In the genomic region with DNA sequence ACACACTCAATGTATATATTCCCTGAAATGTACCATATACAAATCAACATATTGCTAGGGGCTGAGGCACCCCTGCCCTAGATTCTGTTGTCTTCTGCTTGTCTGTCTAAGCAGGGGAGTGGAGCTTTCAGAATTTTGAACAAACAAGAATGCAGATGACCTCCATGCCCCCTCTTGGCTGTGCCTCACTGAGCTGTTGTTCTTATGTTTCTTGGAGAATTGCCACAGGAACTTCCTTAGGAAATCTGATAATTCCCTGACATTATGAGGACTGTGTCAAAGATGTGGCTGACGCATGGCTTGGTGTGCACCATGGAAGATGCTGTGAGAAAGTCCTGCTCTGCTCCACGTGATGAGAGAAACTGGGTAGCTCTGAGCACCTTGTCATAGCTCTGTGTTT, we compare ENCODE assay signal across 19 mouse cellular contexts. TPM values are rescaled to one million over a fixed set of nuclear protein-coding genes. Genes with fewer than 3 reads are reported as not detected.
DNase-seq lines count a peak whose midpoint lies in the region; ATAC-seq and TF ChIP-seq lines count a peak whose summit lies in the region.
"Had no signal": no experiment of that assay in that cellular context is flagged by ENCODE, and none has a peak within 500 bp of the region (broad histone marks: within the 10 kb centered on the region; RNA-seq: fewer than 3 reads in every experiment).

No protein-coding gene starts in this region.

- no peaks in the 10 kb centered on the region for H3K27me3 ChIP-seq in heart, embryonic 12.5 days (replicated peaks)
- no peaks in the 10 kb centered on the region for H3K27me3 ChIP-seq in kidney, postnatal 0 days (ENCODE audit: insufficient read depth, low read length)
- H3K27me3 ChIP-seq in forebrain, postnatal 0 days (ENCODE audit: insufficient read depth, low read length): no peaks in the 10 kb centered on the region
- H3K27me3 ChIP-seq: embryonic facial prominence, embryonic 13.5 days; limb, embryonic 13.5 days; neural tube, embryonic 12.5 days had no signal

- DNase-seq in heart, postnatal 25 days (ENCODE audit: low spot score): no peak
- DNase-seq in kidney, adult 11 months: peak; percentile 26
- DNase-seq in kidney, postnatal 0 days (ENCODE audit: low spot score): peak; percentile 64
- DNase-seq in lung, postnatal 14 days: peak; percentile 27
- DNase-seq in urinary bladder, postnatal 36 days (ENCODE audit: low spot score in 2 of 2): no peak
- DNase-seq in forebrain, postnatal 0 days: no peak
- DNase-seq: cerebellum, adult 9-11 months; gastrocnemius, adult 2 months; layer of hippocampus, postnatal 36 days; midbrain, embryonic 14.5 days had no signal

- ATAC-seq in heart, embryonic 12.5 days (ENCODE audit: insufficient number of reproducible peaks, low FRiP score): peak; percentile 77
- no peak for ATAC-seq in kidney, postnatal 0 days (replicated peaks; ENCODE audit: low FRiP score, low read depth)
- no peak for ATAC-seq in forebrain, postnatal 0 days
- no peak for ATAC-seq in CD4-positive, CD25-positive, alpha-beta regulatory T cell, adult 4 months
- ATAC-seq: forebrain, embryonic 14.5 days had no signal

- intact Hi-C loops in heart, postnatal 25 days (cut with DNase I): no loop called here

- H3K36me3 ChIP-seq in heart, embryonic 12.5 days: no peaks in the 10 kb centered on the region
- H3K36me3 ChIP-seq in kidney, postnatal 0 days (ENCODE audit: insufficient read depth, low read length): no peaks in the 10 kb centered on the region
- no peaks in the 10 kb centered on the region for H3K36me3 ChIP-seq in forebrain, postnatal 0 days (ENCODE audit: insufficient read depth)
- H3K36me3 ChIP-seq: embryonic facial prominence, embryonic 13.5 days; limb, embryonic 13.5 days; neural tube, embryonic 12.5 days had no signal

- no peak overlapping the region for H3K4me3 ChIP-seq in heart, embryonic 12.5 days
- H3K4me3 ChIP-seq in kidney, postnatal 0 days (replicated peaks; ENCODE audit: low read depth, low read length): no peak overlapping the region
- H3K4me3 ChIP-seq in forebrain, postnatal 0 days (ENCODE audit: low read depth, low read length): no peak overlapping the region
- H3K4me3 ChIP-seq: embryonic facial prominence, embryonic 13.5 days; gastrocnemius, adult 2 months; limb, embryonic 13.5 days; neural tube, embryonic 12.5 days had no signal

- 50% methylated on average over 2 of the region's 2 CpGs for WGBS in heart, embryonic 12.5 days
- 27% methylated on average over 2 of the region's 2 CpGs for WGBS in kidney, postnatal 0 days
- WGBS in forebrain, postnatal 0 days: 76% methylated on average over 2 of the region's 2 CpGs

- H3K27ac ChIP-seq in heart, embryonic 12.5 days (ENCODE audit: poor library complexity, severe bottlenecking): no peak overlapping the region
- no peak overlapping the region for H3K27ac ChIP-seq in kidney, postnatal 0 days
- no peak overlapping the region for H3K27ac ChIP-seq in forebrain, postnatal 0 days (ENCODE audit: low read depth, low read length)
- H3K27ac ChIP-seq: embryonic facial prominence, embryonic 13.5 days; gastrocnemius, adult 2 months; limb, embryonic 13.5 days; macrophage; neural tube, embryonic 12.5 days had no signal

- no peak for TF ChIP-seq CTCF in kidney, postnatal 0 days (IDR thresholded peaks at IDR 0.05; ENCODE audit: low read depth)
- no peak for TF ChIP-seq CTCF in forebrain, postnatal 0 days (IDR thresholded peaks at IDR 0.05; ENCODE audit: low read depth)

- H3K4me2 ChIP-seq in heart, embryonic 12.5 days: no peak overlapping the region
- H3K4me2 ChIP-seq in kidney, postnatal 0 days (ENCODE audit: low read length): no peak overlapping the region
- no peak overlapping the region for H3K4me2 ChIP-seq in forebrain, postnatal 0 days (ENCODE audit: low read depth)
- H3K4me2 ChIP-seq: embryonic facial prominence, embryonic 13.5 days; limb, embryonic 13.5 days; neural tube, embryonic 12.5 days had no signal

- H3K4me1 ChIP-seq in heart, embryonic 12.5 days (replicated peaks): no peaks in the 10 kb centered on the region
- H3K4me1 ChIP-seq in kidney, postnatal 0 days (replicated peaks; ENCODE audit: insufficient read depth, low read length): no peaks in the 10 kb centered on the region
- no peaks in the 10 kb centered on the region for H3K4me1 ChIP-seq in forebrain, postnatal 0 days (ENCODE audit: insufficient read depth)
- H3K4me1 ChIP-seq: limb, embryonic 13.5 days; neural tube, embryonic 12.5 days had no signal

- no peak overlapping the region for H3K9ac ChIP-seq in heart, embryonic 12.5 days
- no peak overlapping the region for H3K9ac ChIP-seq in kidney, postnatal 0 days (ENCODE audit: low read depth, low read length)
- H3K9ac ChIP-seq in forebrain, postnatal 0 days: no peak overlapping the region
- H3K9ac ChIP-seq: embryonic facial prominence, embryonic 13.5 days; limb, embryonic 13.5 days; neural tube, embryonic 12.5 days had no signal

- 0 out of 2 replicates have a peak, but pooled peaks cover 2% of the 10 kb centered on the region for H3K9me3 ChIP-seq in heart, embryonic 12.5 days (replicated peaks)
- no peaks in the 10 kb centered on the region for H3K9me3 ChIP-seq in kidney, postnatal 0 days (replicated peaks; ENCODE audit: low read length)
- H3K9me3 ChIP-seq in forebrain, postnatal 0 days (ENCODE audit: low read length): no peaks in the 10 kb centered on the region
- H3K9me3 ChIP-seq: embryonic facial prominence, embryonic 13.5 days; limb, embryonic 13.5 days; neural tube, embryonic 12.5 days had no signal

RNA-seq across cellular contexts. Expression of a gene that starts 57.0 kb away (rescaled TPM):
- polyA plus RNA-seq in heart, embryonic 12.5 days (2016; fragmentation: Nextera tagmentation; extraction: Ambion mirVana): not detected in 2 replicates
- not detected for total RNA-seq in heart, postnatal 25 days (2021)
- not detected in 2 replicates for polyA plus RNA-seq in kidney, postnatal 0 days (2015; fragmentation: Nextera tagmentation; extraction: Ambion mirVana)
- total RNA-seq in forebrain, postnatal 0 days (2014; rRNA removed): not detected in 2 replicates
- polyA plus RNA-seq in forebrain, postnatal 0 days (2015; fragmentation: Nextera tagmentation; extraction: Ambion mirVana): not detected in 2 replicates
- not detected for polyA plus RNA-seq in CD4-positive, CD25-positive, alpha-beta regulatory T cell, adult 4 months (2017; shearing (Covaris generic))
- total RNA-seq: gastrocnemius, adult 2 months; heart, postnatal 10 days; layer of hippocampus, postnatal 36 days had no signal
- polyA plus RNA-seq: embryonic facial prominence, embryonic 13.5 days; forebrain, embryonic 14.5 days; intestine, embryonic 14.5 days; limb, embryonic 13.5 days; macrophage; midbrain, embryonic 14.5 days; neural tube, embryonic 12.5 days had no signal

Comparison
In these comparisons a context has a peak if more than half of its experiments do, and no peak if none do; other contexts are left out.
1. DNase-seq: peak in kidney, adult 11 months (single experiment), kidney, postnatal 0 days (single experiment) and lung, postnatal 14 days (single experiment); none in heart, postnatal 25 days (single experiment), urinary bladder, postnatal 36 days (0 of 2) and forebrain, postnatal 0 days (single experiment).